ENCODE assay signal across 9 mouse cellular contexts in genomic region chr17:72062978-72063377, GRCm38 (mm10).
"Had no signal": no experiment of that assay in that cellular context is flagged by ENCODE, and none has a peak within 500 bp of the region (broad histone marks: within the 10 kb centered on the region; RNA-seq: fewer than 3 reads in every experiment).

No protein-coding gene starts in this region.

- ATAC-seq: lung, postnatal 0 days; midbrain, embryonic 13.5 days; midbrain, embryonic 15.5 days had no signal

- DNase-seq: lung, adult 18-20 months; lung, postnatal 14 days; lung, postnatal 36 days; right cerebral cortex, postnatal 14 days; thymus, adult 2 months; thymus, postnatal 25 days had no signal
